Mouse (Mus musculus) thymus, adult 2 months (tissue): ENCODE results near the gene Qk. TPM values are rescaled to one million over a fixed set of nuclear protein-coding genes. Genes with fewer than 3 reads are reported as not detected.

ENCODE experiments used
- DNase-seq: peaks from one replicate; pipeline ENCODE4 v3.0.0; 2021
- H3K27ac ChIP-seq: fragments of 200-500 bp; 2 replicates; pipeline ENCODE4 v1.5.1; 2012; ENCODE audit warnings: low read length, control low read depth; ENCODE audit not compliant: control insufficient read depth, insufficient read depth
- H3K27me3 ChIP-seq: fragments of 200-500 bp; 2 replicates; pipeline ENCODE4 v1.6.1; 2012; ENCODE audit warnings: mild to moderate bottlenecking, low read length, moderate library complexity, mixed read lengths; ENCODE audit not compliant: control insufficient read depth, insufficient read depth
- H3K36me3 ChIP-seq: fragments of 200-500 bp; 2 replicates; pipeline ENCODE4 v1.6.1; 2012; ENCODE audit warnings: mild to moderate bottlenecking, low read length, moderate library complexity; ENCODE audit not compliant: control insufficient read depth, insufficient read depth
- H3K4me1 ChIP-seq: fragments of 200-500 bp; replicated peaks from 2 replicates; pipeline ENCODE4 v1.6.1; 2012; ENCODE audit warnings: low read length; ENCODE audit not compliant: control insufficient read depth, insufficient read depth
- H3K4me3 ChIP-seq: fragments of 200-500 bp; 2 replicates; pipeline ENCODE4 v1.5.1; 2012; ENCODE audit warnings: mild to moderate bottlenecking, low read length, control low read depth, moderate library complexity; ENCODE audit not compliant: control insufficient read depth, insufficient read depth
- CTCF ChIP-seq: fragments of 200-500 bp; IDR thresholded peaks from 2 replicates; pipeline ENCODE4 v1.5.1; 2012; ENCODE audit warnings: mild to moderate bottlenecking, control low read depth, low read length, moderate library complexity, borderline replicate concordance; ENCODE audit not compliant: control insufficient read depth, poor library complexity, insufficient read depth; ENCODE audit errors: extremely low read depth
- POLR2A ChIP-seq: fragments of 200-500 bp; IDR thresholded peaks from 2 replicates; pipeline ENCODE4 v1.6.1; 2012; ENCODE audit warnings: mild to moderate bottlenecking, low read length, control low read depth, moderate library complexity; ENCODE audit not compliant: control insufficient read depth, poor library complexity, insufficient read depth; ENCODE audit errors: extremely low read depth
- WGBS: fragments of 180-500 bp; shearing (Covaris S2); methylation state at CpG from one replicate; pipeline ENCODE4 v1.1.7; 2018; 5-methylcytosine and 5-hydroxymethylcytosine counted together
- polyA plus RNA-seq: library from polyadenylated mRNA; depleted of rRNA; stranded (reverse); fragments of >200 nt; gene quantifications from 2 replicates; pipeline ENCODE4 v1.2.3, GENCODE M21; 2012

Qk gene
- polyA plus RNA-seq, 1 experiment, result 182 TPM

DNA sequence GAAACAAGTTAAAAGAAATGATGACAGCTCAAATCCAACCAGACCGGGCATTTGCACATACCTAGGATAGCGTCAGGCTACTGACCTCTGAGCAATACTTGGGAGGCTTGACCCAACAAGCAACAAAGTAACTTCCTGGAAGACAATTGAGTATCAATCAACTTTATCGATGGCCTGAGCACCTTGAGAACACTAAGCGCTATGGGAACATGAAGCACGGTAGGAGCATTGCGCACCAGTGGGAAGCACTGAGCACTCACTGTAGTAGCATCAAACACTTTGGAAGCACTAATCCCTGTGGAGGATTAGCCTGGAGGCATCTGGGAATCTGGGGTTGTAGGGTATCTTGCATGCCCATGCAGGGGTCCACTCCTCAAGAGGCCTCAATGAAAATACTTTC, 124.0 kb downstream of the Qk start:
- Histone ChIP-seq H3K4me3 (no peak overlapping the region), H3K27me3 (no peaks in the 10 kb centered on the region), H3K4me1 (no peaks in the 10 kb centered on the region), H3K27ac (no peak overlapping the region), H3K36me3 (no peaks in the 10 kb centered on the region)
- no peak for TF ChIP-seq CTCF
- no peak for TF ChIP-seq POLR2A
- 99% methylated on average over 6 of the region's 6 CpGs for WGBS
- DNase-seq, result no peak

DNA sequence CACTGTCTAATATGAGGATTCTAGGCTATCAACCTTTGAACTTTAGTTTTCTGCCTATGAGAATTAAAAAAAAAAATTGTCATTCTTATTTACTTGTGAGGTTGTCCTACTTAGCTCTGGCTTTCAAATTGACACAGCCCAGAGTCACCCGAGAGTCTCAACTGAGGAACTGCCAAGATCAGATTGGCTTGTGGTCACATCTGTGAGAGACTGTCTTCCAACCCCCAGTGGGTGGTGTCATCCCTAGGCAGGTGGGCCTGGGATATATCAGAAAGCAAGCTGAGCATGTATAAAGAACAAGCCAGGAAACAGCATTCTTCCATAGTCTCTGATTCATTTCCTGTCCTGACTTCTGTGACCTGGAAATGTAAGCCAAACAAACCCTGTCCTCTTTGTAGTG, 128.8 kb downstream of the Qk start:
- TF ChIP-seq CTCF, result no peak
- no peak for TF ChIP-seq POLR2A
- 23% methylated on average over 1 of the region's 1 CpGs for WGBS
- Histone ChIP-seq H3K36me3 (no peaks in the 10 kb centered on the region), H3K4me3 (no peak overlapping the region), H3K27me3 (no peaks in the 10 kb centered on the region), H3K4me1 (no peaks in the 10 kb centered on the region), H3K27ac (no peak overlapping the region)
- no peak for DNase-seq

- Histone ChIP-seq H3K27ac (no peak overlapping the region), H3K36me3 (no peaks in the 10 kb centered on the region), H3K4me1 (no peaks in the 10 kb centered on the region), H3K4me3 (no peak overlapping the region), H3K27me3 (no peaks in the 10 kb centered on the region)
- WGBS, result 78% methylated on average over 3 of the region's 3 CpGs
- no peak for DNase-seq
- TF ChIP-seq POLR2A, result no peak
- TF ChIP-seq CTCF, result no peak
Observed at GRCm38 (mm10) chr17:10188481-10188880, 131.2 kb downstream of the Qk start.

DNA sequence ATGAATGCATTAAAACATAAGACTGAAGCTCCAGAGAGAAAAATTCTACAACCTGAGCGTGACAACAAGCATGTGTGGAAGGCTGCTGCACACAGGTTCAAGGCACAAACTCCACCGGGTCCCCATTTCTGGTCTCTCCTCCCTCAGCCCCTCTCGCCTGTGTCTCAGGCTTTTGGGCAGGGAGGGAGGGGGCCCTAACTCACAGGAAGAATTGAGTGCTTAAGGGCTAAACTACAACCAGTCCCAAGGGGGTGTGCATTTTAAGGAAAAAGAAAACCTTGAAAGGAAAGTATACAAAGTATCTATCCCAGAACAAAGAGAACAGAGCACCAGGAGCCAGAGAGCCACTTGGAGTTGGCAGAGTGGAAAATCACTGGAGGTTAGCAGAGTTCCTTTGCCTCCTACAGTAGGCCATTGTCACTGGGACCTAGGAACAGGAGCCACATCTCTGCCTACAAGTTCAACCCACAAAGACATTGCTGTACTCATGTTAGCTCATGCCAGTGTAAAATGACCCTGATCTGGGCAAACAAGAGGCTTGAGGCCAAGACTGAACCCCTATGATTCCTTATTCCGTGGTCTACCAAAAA, 132.1 kb downstream of the Qk start:
- Histone ChIP-seq H3K36me3 (no peaks in the 10 kb centered on the region), H3K27me3 (no peaks in the 10 kb centered on the region), H3K4me3 (no peak overlapping the region), H3K27ac (no peak overlapping the region), H3K4me1 (no peaks in the 10 kb centered on the region)
- TF ChIP-seq CTCF (no peak), POLR2A (no peak)
- WGBS, result 97% methylated on average over 4 of the region's 4 CpGs
- DNase-seq, result no peak

GRCm38 (mm10) chr17:10181761-10182160, 137.9 kb downstream of the Qk start:
- WGBS, result 93% methylated on average over 6 of the region's 6 CpGs
- TF ChIP-seq CTCF, result no peak
- no peak for TF ChIP-seq POLR2A
- no peak overlapping the region for H3K27ac ChIP-seq
- H3K27me3 ChIP-seq, result no peaks in the 10 kb centered on the region
- H3K4me3 ChIP-seq, result no peak overlapping the region
- DNase-seq, result no peak
- no peaks in the 10 kb centered on the region for H3K36me3 ChIP-seq
- H3K4me1 ChIP-seq, result no peaks in the 10 kb centered on the region

DNA sequence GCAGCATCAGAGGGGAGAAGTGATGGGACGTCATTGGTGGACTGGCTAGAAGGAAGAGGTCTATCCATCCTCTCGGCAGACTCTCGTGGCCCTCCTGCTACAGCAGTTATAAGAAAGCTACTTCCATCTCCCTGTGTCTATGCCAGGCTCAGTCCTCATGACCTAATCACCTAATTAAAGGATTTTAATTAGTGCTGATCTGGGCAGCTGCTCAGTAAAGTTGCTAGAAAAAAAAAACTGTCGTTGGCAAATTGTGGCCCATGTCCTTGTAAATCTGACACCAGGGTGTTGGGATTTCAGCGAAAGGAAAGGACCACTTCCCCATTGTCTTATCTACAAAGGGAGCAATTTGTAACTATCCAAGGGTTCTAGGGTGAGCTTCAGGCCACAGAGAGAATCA, 142.6 kb downstream of the Qk start:
- no peak for DNase-seq
- no peaks in the 10 kb centered on the region for H3K27me3 ChIP-seq
- 73% methylated on average over 5 of the region's 5 CpGs for WGBS
- H3K4me3 ChIP-seq, result no peak overlapping the region
- H3K27ac ChIP-seq, result no peak overlapping the region
- no peak for TF ChIP-seq POLR2A
- no peak for TF ChIP-seq CTCF
- H3K4me1 ChIP-seq, result no peaks in the 10 kb centered on the region
- no peaks in the 10 kb centered on the region for H3K36me3 ChIP-seq

- TF ChIP-seq POLR2A, result no peak
- no peak for TF ChIP-seq CTCF
- DNase-seq, result no peak
- no peaks in the 10 kb centered on the region for H3K27me3 ChIP-seq
- no peak overlapping the region for H3K4me3 ChIP-seq
- no peaks in the 10 kb centered on the region for H3K4me1 ChIP-seq
- WGBS, result 97% methylated on average over 3 of the region's 3 CpGs
- no peaks in the 10 kb centered on the region for H3K36me3 ChIP-seq
- no peak overlapping the region for H3K27ac ChIP-seq
Observed at GRCm38 (mm10) chr17:10161258-10161657, 158.4 kb downstream of the Qk start.
